Mouse (Mus musculus) olfactory bulb, adult 2 months (tissue): ENCODE results near the gene 4921504E06Rik.

Source experiments
- CTCF ChIP-seq: fragments of 200-500 bp; IDR thresholded peaks from 2 replicates; pipeline ENCODE4 v1.5.1; 2012; ENCODE audit warnings: low read depth, mild to moderate bottlenecking, low read length, moderate library complexity; ENCODE audit not compliant: insufficient read depth
- POLR2A ChIP-seq: fragments of 200-500 bp; IDR thresholded peaks from 2 replicates; pipeline ENCODE4 v1.6.1; 2012; ENCODE audit warnings: mild to moderate bottlenecking, low read depth, low read length, moderate library complexity; ENCODE audit not compliant: insufficient read depth

DNA sequence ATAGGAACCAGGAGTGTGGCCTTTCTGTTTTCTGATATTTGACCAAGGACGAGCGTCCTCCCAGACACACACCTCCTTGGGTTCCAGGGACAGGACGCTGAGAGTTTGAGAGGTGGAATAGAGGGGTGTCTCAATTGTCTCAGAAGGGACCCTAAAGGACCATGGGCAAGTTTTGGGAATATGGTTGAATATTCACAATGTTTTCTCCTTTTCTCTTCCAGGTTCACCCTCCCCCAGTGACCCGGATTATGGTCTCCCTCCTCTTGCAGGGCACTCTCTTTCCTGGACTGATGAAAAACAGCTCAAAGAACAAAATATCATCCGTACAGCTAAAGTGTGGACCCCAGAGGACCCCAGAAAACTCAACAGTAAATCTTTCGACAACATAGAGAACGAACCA, 107.0 kb downstream of the 4921504E06Rik start:
- no peak for TF ChIP-seq CTCF
- TF ChIP-seq POLR2A: no peak
